Mouse (Mus musculus) lung, embryonic 16.5 days (tissue): ENCODE measurements at regions not wholly inside any gene's neighbourhood (a gene's known extent, or its start where the extent isn't known, plus 50 kb on each side); places are given as distances from the start of the nearest gene placed in this dataset.
A peak's percentile ranks its signal among the peaks of the same experiment; 100 is the strongest.

Experiments
- ATAC-seq: fragments of 200-750 bp; cut with Nextera tagmentation; 2 replicates; pipeline ENCODE4 v1.8.0; 2017; ENCODE audit warnings: low read depth, mild to moderate bottlenecking, moderate library complexity
- H3K27ac ChIP-seq: fragments of 300-500 bp; sonication (generic); 2 replicates; pipeline ENCODE4 v1.5.1; 2014; ENCODE audit warnings: mild to moderate bottlenecking, control low read depth, low read length
- H3K27me3 ChIP-seq: fragments of 300-500 bp; sonication (generic); 2 replicates; pipeline ENCODE4 v1.6.1; 2014; ENCODE audit warnings: low read depth, low read length, mixed read lengths; ENCODE audit not compliant: control insufficient read depth, insufficient read depth
- H3K36me3 ChIP-seq: fragments of 300-500 bp; sonication (generic); 2 replicates; pipeline ENCODE4 v1.6.1; 2014; ENCODE audit warnings: low read length; ENCODE audit not compliant: control insufficient read depth, insufficient read depth
- H3K4me1 ChIP-seq: fragments of 300-500 bp; sonication (generic); replicated peaks from 2 replicates; pipeline ENCODE4 v1.6.1; 2014; ENCODE audit warnings: low read length, mixed read lengths; ENCODE audit not compliant: control insufficient read depth, insufficient read depth
- H3K4me2 ChIP-seq: fragments of 300-500 bp; sonication (generic); 2 replicates; pipeline ENCODE4 v1.6.1; 2014; ENCODE audit warnings: low read depth, low read length, control low read depth
- H3K4me3 ChIP-seq: fragments of 300-500 bp; sonication (generic); 2 replicates; pipeline ENCODE4 v1.5.1; 2014; ENCODE audit warnings: mild to moderate bottlenecking, low read length, control low read depth
- H3K9ac ChIP-seq: fragments of 300-500 bp; sonication (generic); 2 replicates; pipeline ENCODE4 v1.6.1; 2014; ENCODE audit warnings: low read length, control low read depth
- H3K9me3 ChIP-seq: fragments of 300-500 bp; sonication (generic); 2 replicates; pipeline ENCODE4 v1.6.1; 2016; ENCODE audit warnings: low read length; ENCODE audit not compliant: control insufficient read depth
- WGBS: fragments of 180-500 bp; shearing (Covaris S2); extraction: QIAGEN DNeasy Blood & Tissue Kit; methylation state at CpG from one replicate; pipeline ENCODE4 v1.1.7; 2014; 5-methylcytosine and 5-hydroxymethylcytosine counted together

GRCm38 (mm10) chr7:83162868-83163267 is 295.7 kb downstream of the Mex3b start:
- Histone ChIP-seq H3K4me3 (no peak overlapping the region), H3K9ac (no peak overlapping the region), H3K9me3 (no peaks in the 10 kb centered on the region; the same call in 1 of the 2 replicates), H3K36me3 (no peaks in the 10 kb centered on the region), H3K4me2 (no peak overlapping the region), H3K27me3 (no peaks in the 10 kb centered on the region), H3K4me1 (no peaks in the 10 kb centered on the region), H3K27ac (no peak overlapping the region)
- no peak for ATAC-seq
- 59% methylated on average over 3 of the region's 3 CpGs for WGBS

GRCm38 (mm10) chr7:83179403-83179802 is 312.3 kb downstream of the Mex3b start:
- H3K27ac ChIP-seq, result no peak overlapping the region
- H3K27me3 ChIP-seq, result no peaks in the 10 kb centered on the region
- no peaks in the 10 kb centered on the region for H3K36me3 ChIP-seq
- no peaks in the 10 kb centered on the region for H3K9me3 ChIP-seq
- H3K4me1 ChIP-seq, result no peaks in the 10 kb centered on the region
- no peak overlapping the region for H3K9ac ChIP-seq
- WGBS, result 72% methylated on average over 1 of the region's 1 CpGs
- no peak overlapping the region for H3K4me2 ChIP-seq
- ATAC-seq, result no peak
- no peak overlapping the region for H3K4me3 ChIP-seq

- H3K27ac ChIP-seq, result no peak overlapping the region
- H3K27me3 ChIP-seq, result no peaks in the 10 kb centered on the region
- WGBS, result 75% methylated on average over 9 of the region's 9 CpGs
- H3K9ac ChIP-seq, result no peak overlapping the region
- H3K4me3 ChIP-seq, result no peak overlapping the region
- H3K4me1 ChIP-seq, result no peaks in the 10 kb centered on the region
- no peak overlapping the region for H3K4me2 ChIP-seq
- ATAC-seq, result no peak
- no peaks in the 10 kb centered on the region for H3K36me3 ChIP-seq
- H3K9me3 ChIP-seq, result no peaks in the 10 kb centered on the region
These were observed 319.2 kb downstream of the Mex3b start for GRCm38 (mm10) chr7:83186341-83186740.

GRCm38 (mm10) chr7:83195896-83196537 is 328.9 kb downstream of the Mex3b start:
- Histone ChIP-seq H3K4me1 (peaks cover 5% of the 10 kb centered on the region; the same call in 1 of the 2 replicates), H3K27ac (no peak overlapping the region), H3K4me3 (no peak overlapping the region), H3K4me2 (no peak overlapping the region), H3K9ac (no peak overlapping the region), H3K36me3 (no peaks in the 10 kb centered on the region), H3K27me3 (no peaks in the 10 kb centered on the region), H3K9me3 (no peaks in the 10 kb centered on the region)
- peak; percentile 20; the same call in 1 of the 2 replicates for ATAC-seq
- WGBS, result 42% methylated on average over 12 of the region's 12 CpGs

- no peak overlapping the region for H3K27ac ChIP-seq
- H3K27me3 ChIP-seq, result no peaks in the 10 kb centered on the region
- 47% methylated on average over 2 of the region's 2 CpGs for WGBS
These were observed 330.4 kb downstream of the Mex3b start for GRCm38 (mm10) chr7:83197490-83197889.

GRCm38 (mm10) chr7:83201126-83201686 is 334.1 kb downstream of the Mex3b start:
- WGBS, result 43% methylated on average over 7 of the region's 7 CpGs
- H3K36me3 ChIP-seq, result no peaks in the 10 kb centered on the region
- no peak overlapping the region for H3K4me3 ChIP-seq
- no peak overlapping the region for H3K4me2 ChIP-seq
- no peak overlapping the region for H3K27ac ChIP-seq
- no peaks in the 10 kb centered on the region for H3K9me3 ChIP-seq
- H3K4me1 ChIP-seq, result peaks cover 16% of the 10 kb centered on the region
- H3K9ac ChIP-seq, result no peak overlapping the region
- H3K27me3 ChIP-seq, result no peaks in the 10 kb centered on the region
- ATAC-seq, result 0 out of 2 replicates have a peak, but pooled peaks have one; percentile 33

More at GRCm38 (mm10) chr7:83197490-83197889, 330.4 kb downstream of the Mex3b start:
- no peak for ATAC-seq
- H3K4me3 ChIP-seq, result no peak overlapping the region
- H3K4me1 ChIP-seq, result peaks cover 14% of the 10 kb centered on the region
- no peaks in the 10 kb centered on the region for H3K36me3 ChIP-seq
- no peak overlapping the region for H3K9ac ChIP-seq
- no peaks in the 10 kb centered on the region for H3K9me3 ChIP-seq
- no peak overlapping the region for H3K4me2 ChIP-seq

GRCm38 (mm10) chr7:83201768-83202493 is 334.8 kb downstream of the Mex3b start:
- 10% methylated on average over 11 of the region's 11 CpGs for WGBS

GRCm38 (mm10) chr7:83203311-83204012 is 336.3 kb downstream of the Mex3b start:
- ATAC-seq, result no peak
- no peaks in the 10 kb centered on the region for H3K9me3 ChIP-seq
- no peaks in the 10 kb centered on the region for H3K27me3 ChIP-seq
- no peak overlapping the region for H3K9ac ChIP-seq
- H3K36me3 ChIP-seq, result no peaks in the 10 kb centered on the region
- 78% methylated on average over 10 of the region's 10 CpGs for WGBS
- no peak overlapping the region for H3K4me3 ChIP-seq
- no peak overlapping the region for H3K4me2 ChIP-seq
- no peak overlapping the region for H3K27ac ChIP-seq
- H3K4me1 ChIP-seq, result peaks cover 12% of the 10 kb centered on the region

More at GRCm38 (mm10) chr7:83201768-83202493, 334.8 kb downstream of the Mex3b start:
- no peaks in the 10 kb centered on the region for H3K27me3 ChIP-seq
- H3K27ac ChIP-seq, result peak overlapping the region; percentile 21; the same call in 1 of the 2 replicates
- ATAC-seq, result peak; percentile 82
- no peak overlapping the region for H3K9ac ChIP-seq
- no peaks in the 10 kb centered on the region for H3K36me3 ChIP-seq
- no peak overlapping the region for H3K4me3 ChIP-seq
- peak overlapping the region; percentile 44 for H3K4me2 ChIP-seq
- H3K9me3 ChIP-seq, result no peaks in the 10 kb centered on the region
- H3K4me1 ChIP-seq, result peaks cover 12% of the 10 kb centered on the region

GRCm38 (mm10) chr7:83204013-83204365 is 336.9 kb downstream of the Mex3b start:
- Histone ChIP-seq H3K9me3 (no peaks in the 10 kb centered on the region), H3K4me1 (peaks cover 12% of the 10 kb centered on the region), H3K36me3 (no peaks in the 10 kb centered on the region), H3K27ac (no peak overlapping the region), H3K4me3 (no peak overlapping the region), H3K4me2 (no peak overlapping the region), H3K27me3 (no peaks in the 10 kb centered on the region), H3K9ac (no peak overlapping the region)
- no peak for ATAC-seq
- WGBS, result 30% methylated on average over 4 of the region's 4 CpGs
